Mouse (Mus musculus): ENCODE results near the gene Them4.
A peak's percentile ranks its signal among the peaks of the same experiment; 100 is the strongest.

- TF ChIP-seq POLR2A (IDR thresholded peaks at IDR 0.05; ENCODE audit: insufficient read depth, low read depth, low read length) = peak; percentile 81
- no peak for TF ChIP-seq CTCF (IDR thresholded peaks at IDR 0.05; ENCODE audit: insufficient read depth, low read depth, low read length)
Measured at GRCm38 (mm10) chr3:94309633-94310363, at the start of gene Them4.

Data from olfactory bulb, adult 2 months (tissue).